Mouse (Mus musculus) CD8-positive naive resting alpha-beta T cell, adult 2 months (primary cell): ENCODE data around the gene Fbxl8.

Source experiments
- DNase-seq, 2 experiments: peaks; one replicate each; pipeline ENCODE4 v3.0.0; 2022; ENCODE audit warnings: low read depth in 2 of 2, low spot score in 2 of 2

The Fbxl8 gene

GRCm38 (mm10) chr8:105303396-105303795 lies 38.9 kb downstream of the Fbxl8 start:
- no peak for DNase-seq

GRCm38 (mm10) chr8:105303874-105304273 lies 39.4 kb downstream of the Fbxl8 start:
- no peak for DNase-seq

DNA sequence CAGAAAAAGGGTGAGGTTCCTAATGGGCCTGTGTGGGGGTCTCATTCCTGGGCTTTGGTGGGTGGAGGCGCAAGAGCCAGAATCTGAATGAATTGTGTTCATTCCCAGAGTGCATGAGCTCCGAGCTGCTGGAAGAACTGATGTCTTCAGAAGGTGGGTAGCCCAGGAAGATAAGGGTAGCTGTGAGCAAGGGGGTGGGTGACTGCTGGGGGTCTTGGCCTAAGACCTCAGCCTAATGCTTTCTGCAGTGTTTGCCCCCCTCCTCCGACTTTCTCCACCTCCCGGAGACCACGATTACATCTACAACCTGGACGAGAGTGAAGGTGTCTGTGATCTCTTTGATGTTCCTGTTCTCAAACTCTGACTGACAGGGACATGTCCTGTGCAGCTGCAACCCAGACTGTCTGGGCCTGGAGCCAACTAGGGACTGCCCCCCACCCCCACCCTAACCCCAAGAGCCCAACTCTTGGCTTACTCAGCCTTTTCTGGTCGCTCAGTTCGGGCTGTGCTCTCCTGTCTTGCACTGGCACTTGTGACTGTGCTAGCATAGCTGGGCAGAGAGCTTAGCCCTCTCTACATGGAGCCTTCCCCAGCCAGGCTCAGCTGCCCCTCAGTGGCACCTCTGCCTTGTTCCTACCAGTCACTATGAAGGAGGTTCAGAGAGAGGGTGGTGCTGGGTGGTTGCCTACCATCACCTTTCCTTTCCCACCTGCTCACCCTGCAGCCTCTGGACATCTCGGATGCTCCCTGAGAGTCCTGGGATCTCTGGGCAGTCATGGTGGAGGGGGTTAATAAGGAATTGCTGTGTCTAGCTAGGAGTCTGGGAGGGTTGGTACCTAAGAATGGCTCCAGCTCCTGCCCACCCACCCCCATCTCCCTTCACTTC lies 40.1 kb downstream of the Fbxl8 start:
- DNase-seq: no peak

DNA sequence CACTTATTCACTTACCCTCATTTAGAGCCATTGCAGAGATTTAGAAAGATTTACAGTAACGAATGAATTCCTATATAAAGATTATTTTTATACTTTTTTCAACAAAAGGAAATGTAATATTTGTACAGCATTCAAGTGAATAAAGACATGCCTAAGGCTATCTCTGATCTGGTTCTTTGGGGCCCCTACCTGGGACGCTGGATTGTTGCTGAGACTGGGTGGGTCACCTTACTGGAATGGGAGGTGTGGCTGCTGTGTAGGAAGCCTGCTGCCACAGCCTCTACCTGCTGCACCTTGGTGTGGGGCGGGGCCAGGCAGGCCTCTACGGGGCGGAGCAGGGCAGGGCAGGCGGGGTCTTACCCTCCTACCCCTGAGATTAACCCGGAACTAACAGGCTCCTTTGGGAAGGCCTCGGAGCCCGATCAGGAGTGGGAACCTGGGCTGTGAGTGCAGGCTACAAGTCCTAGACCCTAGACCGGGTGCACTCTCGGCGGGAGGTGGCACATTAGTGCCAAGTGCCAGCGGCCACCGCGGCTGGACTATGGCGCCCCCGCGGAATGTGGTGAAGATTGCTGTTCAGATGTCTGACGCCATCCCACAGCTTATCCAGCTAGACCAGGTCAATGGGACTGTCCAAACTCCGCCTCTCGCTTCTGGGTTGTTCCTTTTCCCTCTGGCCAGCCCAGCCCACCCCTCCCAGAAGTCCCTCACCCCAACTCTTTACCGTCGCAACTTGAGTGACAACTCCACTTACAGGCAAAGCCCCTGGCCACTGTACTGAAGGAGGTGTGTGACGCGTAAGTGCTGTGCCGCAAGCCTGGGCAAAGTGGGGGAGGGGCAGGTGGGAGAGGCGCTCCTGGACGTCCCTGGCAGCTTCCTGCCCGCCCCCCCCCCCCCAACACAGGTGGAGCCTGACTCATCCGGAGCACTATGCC lies 41.0 kb downstream of the Fbxl8 start, which contains the start of gene Elmo3:
Gene Elmo3, plus strand, starts transcription at position 391 of the 935 bp plus-strand sequence.
- DNase-seq: no peak

GRCm38 (mm10) chr8:105306146-105306691 lies 41.8 kb downstream of the Fbxl8 start:
- DNase-seq: no peak

DNA sequence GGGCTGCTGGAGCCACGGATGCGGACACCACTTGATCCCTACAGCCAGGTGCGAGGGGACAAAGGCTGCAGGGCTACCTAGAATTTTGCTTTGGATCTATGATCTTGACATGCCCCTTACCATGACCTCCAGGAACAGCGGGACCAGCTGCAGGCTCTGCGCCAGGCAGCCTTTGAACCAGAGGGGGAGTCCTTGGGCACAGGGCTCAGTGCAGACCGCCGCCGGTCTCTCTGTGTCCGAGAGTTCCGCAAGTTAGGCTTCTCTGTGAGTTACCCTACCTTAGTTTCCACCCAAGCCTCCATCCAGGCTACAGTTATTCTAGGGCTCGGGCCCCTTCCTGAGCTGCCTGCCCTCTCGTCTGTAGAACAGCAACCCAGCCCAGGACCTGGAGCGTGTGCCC lies 43.2 kb downstream of the Fbxl8 start:
- no peak for DNase-seq

DNA sequence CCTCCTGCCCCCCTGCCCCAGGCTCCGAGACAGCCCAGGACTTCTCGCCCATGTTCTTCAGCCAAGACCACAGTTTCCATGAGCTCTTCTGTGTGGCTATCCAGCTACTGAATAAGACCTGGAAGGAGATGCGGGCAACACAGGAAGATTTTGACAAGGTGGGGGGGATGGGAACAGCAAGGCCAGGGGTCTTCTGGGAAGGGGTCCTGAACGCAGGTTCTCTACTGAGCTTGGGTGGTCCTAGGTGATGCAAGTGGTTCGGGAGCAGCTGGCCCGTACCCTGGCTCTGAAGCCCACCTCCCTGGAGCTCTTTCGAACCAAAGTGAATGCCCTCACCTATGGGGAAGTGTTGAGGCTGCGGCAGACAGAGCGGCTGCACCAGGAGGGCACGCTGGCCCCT lies 44.0 kb downstream of the Fbxl8 start:
- no peak for DNase-seq

- no peak for DNase-seq
Measured at GRCm38 (mm10) chr8:105309142-105309847, 44.8 kb downstream of the Fbxl8 start.

DNA sequence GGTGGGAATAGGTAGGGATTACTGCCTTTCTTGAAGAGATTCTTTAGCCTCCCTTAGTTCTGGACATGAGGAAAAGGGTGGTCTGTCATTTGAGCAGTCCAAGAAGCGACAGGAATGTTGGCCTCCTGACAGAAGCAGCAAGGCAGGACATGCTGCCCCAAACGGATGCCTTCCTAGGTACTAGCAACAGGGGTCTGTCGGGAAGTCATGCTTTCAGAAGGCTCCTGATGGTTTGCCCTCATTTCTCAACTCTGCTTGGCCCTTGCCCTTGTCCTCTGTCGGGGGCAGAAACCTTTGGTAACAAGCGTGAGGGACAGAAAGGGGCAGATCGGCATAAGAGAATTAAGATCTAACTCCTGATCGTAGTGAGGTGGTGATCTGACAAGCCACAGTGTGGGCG lies 45.7 kb downstream of the Fbxl8 start:
- no peak for DNase-seq

DNA sequence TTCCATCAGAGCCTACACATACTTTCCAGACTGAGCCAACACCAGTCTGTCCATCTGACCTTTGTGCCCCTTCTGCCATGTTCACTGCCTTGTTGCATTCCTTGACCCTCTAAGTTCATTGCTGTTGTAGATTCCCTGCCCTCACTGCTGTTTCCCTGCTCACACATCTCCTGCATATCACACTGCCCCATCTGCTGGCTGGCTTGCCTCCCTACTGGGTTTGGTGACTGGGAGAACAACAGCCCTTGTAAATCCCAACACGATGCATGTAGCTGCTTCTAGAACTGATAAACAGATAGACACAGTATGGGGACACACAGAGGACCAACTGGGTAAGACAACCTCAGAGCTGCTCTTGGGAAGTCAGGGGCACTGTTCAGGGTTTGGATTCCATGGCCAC lies 47.3 kb downstream of the Fbxl8 start:
- no peak for DNase-seq

- no peak for DNase-seq
Measured at GRCm38 (mm10) chr8:105312891-105313481, 48.5 kb downstream of the Fbxl8 start.

- DNase-seq: no peak
Measured at GRCm38 (mm10) chr8:105313622-105314402, 49.4 kb downstream of the Fbxl8 start.

GRCm38 (mm10) chr8:105315073-105315769 lies 50.8 kb downstream of the Fbxl8 start:
- DNase-seq: no peak

DNA sequence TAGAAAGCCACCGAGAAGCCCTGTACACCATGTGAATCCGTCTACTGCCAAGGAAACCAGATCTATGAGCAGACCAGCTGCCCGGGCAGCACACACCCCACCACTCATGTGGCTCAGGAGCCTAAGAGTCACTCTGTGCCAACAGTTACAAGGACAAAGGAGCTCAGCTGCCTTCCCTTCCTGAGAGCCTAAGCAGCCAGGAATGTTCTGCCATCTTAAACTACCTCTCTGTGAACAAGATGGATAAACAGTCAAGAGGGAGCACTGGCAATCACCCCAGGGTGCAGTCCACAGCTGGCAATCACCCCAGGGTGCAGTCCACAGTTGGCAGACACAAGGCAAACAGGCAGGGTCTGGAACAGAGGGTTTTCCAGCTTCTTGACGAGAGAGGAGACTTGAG lies 53.5 kb downstream of the Fbxl8 start:
- no peak for DNase-seq

- no peak for DNase-seq
Measured at GRCm38 (mm10) chr8:105318662-105319190, 54.3 kb downstream of the Fbxl8 start.
